Mouse (Mus musculus) liver, postnatal 0 days (tissue): ENCODE measurements around the gene Capn5.

Experiments
- CTCF ChIP-seq: sonication (generic); IDR thresholded peaks from 2 replicates; pipeline ENCODE4 v1.5.1; 2016; ENCODE audit warnings: antibody characterized with exemption, low read depth
- EP300 ChIP-seq: IDR thresholded peaks from 2 replicates; pipeline ENCODE4 v1.6.1; 2016; ENCODE audit warnings: antibody characterized with exemption, low read depth, mild to moderate bottlenecking

DNA sequence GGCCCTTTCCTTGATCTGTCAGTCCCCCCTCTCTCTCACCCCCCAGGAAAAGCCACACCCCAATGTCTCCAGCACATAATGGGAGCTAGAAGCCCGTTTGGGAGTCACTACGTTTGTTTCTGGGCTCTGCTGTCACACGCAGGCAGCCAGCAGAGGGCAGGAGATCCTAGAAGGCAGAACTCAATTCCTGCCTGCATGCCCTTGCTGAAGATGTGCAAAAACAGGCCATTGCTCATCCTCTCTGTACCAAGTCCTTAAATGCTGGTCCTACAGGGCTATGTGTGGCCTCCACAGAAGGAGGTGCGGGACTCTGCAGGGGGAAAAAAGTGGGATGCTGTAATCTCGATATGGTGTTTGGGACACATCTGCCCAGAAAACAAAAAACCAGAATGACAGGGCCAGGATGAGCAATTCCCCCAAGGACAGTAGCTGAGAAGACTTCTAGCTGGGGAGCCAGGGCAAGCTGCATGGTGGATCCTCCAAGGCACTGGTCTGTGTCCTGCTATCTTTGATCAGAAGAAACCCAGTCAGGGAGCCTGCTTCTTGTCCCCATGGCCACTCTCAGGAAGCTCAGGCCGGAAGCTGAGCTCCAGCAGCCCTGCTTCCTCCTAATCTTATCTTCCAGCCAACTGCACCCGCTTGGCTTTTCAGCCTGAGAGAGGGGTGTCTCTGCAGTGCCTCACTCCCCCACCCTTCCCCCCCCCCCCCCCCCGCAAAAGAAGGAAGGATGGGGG lies 22.4 kb downstream of the Capn5 start:
- TF ChIP-seq CTCF (peak; percentile 97), EP300 (no peak)
